Mouse (Mus musculus): ENCODE measurements around the gene Ephb4. TPM values are rescaled to one million over a fixed set of nuclear protein-coding genes. Genes with fewer than 3 reads are reported as not detected.

The Ephb4 gene
- total RNA-seq, 2 experiments from 2014 or later, result 4.2 to 4.6 TPM

- DNase-seq, result no peak
These were observed 23.6 kb downstream of the Ephb4 start for GRCm38 (mm10) chr5:137373371-137373950.

GRCm38 (mm10) chr5:137374521-137375080, 24.7 kb downstream of the Ephb4 start:
- no peak for DNase-seq

- DNase-seq, result no peak
These were observed 25.7 kb downstream of the Ephb4 start for GRCm38 (mm10) chr5:137375627-137376026.

- DNase-seq, result no peak
These were observed 26.3 kb downstream of the Ephb4 start for GRCm38 (mm10) chr5:137376198-137376597.

- no peak for DNase-seq
These were observed 26.8 kb downstream of the Ephb4 start for GRCm38 (mm10) chr5:137376722-137377121.

GRCm38 (mm10) chr5:137377176-137377575, 27.3 kb downstream of the Ephb4 start:
- DNase-seq, result no peak

GRCm38 (mm10) chr5:137377603-137378002, 27.7 kb downstream of the Ephb4 start:
- no peak for DNase-seq

GRCm38 (mm10) chr5:137381152-137381551, 31.2 kb downstream of the Ephb4 start:
- DNase-seq, result no peak

GRCm38 (mm10) chr5:137383441-137383840, 33.5 kb downstream of the Ephb4 start:
- no peak for DNase-seq

- no peak for DNase-seq
These were observed 36.8 kb downstream of the Ephb4 start for GRCm38 (mm10) chr5:137386712-137387111.

- no peak for DNase-seq
These were observed 41.7 kb downstream of the Ephb4 start for GRCm38 (mm10) chr5:137391641-137392040.

GRCm38 (mm10) chr5:137394456-137394855, 44.5 kb downstream of the Ephb4 start:
- DNase-seq, result no peak

GRCm38 (mm10) chr5:137404081-137404480, 54.2 kb downstream of the Ephb4 start:
- no peak for DNase-seq

GRCm38 (mm10) chr5:137409451-137409850, 59.5 kb downstream of the Ephb4 start:
- peak in 1 of 2 experiments; percentile 41 for DNase-seq

- no peak for DNase-seq
These were observed 60.2 kb downstream of the Ephb4 start for GRCm38 (mm10) chr5:137410066-137410465.

- no peak for DNase-seq
These were observed 60.6 kb downstream of the Ephb4 start for GRCm38 (mm10) chr5:137410549-137410948.

GRCm38 (mm10) chr5:137411235-137411634, 61.3 kb downstream of the Ephb4 start:
- DNase-seq, result no peak

- DNase-seq, result no peak
These were observed 64.3 kb downstream of the Ephb4 start for GRCm38 (mm10) chr5:137414253-137414652.

- no peak for DNase-seq
These were observed 69.2 kb downstream of the Ephb4 start for GRCm38 (mm10) chr5:137419105-137419504.

GRCm38 (mm10) chr5:137419841-137420240, 69.9 kb downstream of the Ephb4 start:
- no peak for DNase-seq

GRCm38 (mm10) chr5:137425648-137426047, 75.7 kb downstream of the Ephb4 start:
- DNase-seq, result no peak
